Mouse (Mus musculus) MEL (cell line): ENCODE measurements around the gene Top2a.

Source experiments
- CTCF ChIP-seq, 3 experiments: IDR thresholded peaks in 2 of 3; conservative IDR thresholded peaks in 1 of 3; 2 replicates each; pipeline ENCODE4 v1.5.1; 2011 to 2012; ENCODE audit warnings: low read length in 3 of 3, low read depth in 2 of 3, mild to moderate bottlenecking in 2 of 3, improper control_type of control experiment in 1 of 3, inconsistent platforms in 1 of 3, mixed read lengths in 1 of 3, moderate library complexity in 1 of 3; ENCODE audit not compliant: control insufficient read depth in 1 of 3, insufficient read depth in 1 of 3, poor library complexity in 1 of 3, severe bottlenecking in 1 of 3
- ETS1 ChIP-seq: IDR thresholded peaks from 2 replicates; pipeline ENCODE4 v1.6.1; 2012; ENCODE audit warnings: low read depth, mild to moderate bottlenecking, inconsistent platforms, low read length, improper control_type of control experiment, moderate library complexity
- GABPA ChIP-seq: IDR thresholded peaks from 2 replicates; pipeline ENCODE4 v1.6.1; 2012; ENCODE audit warnings: low read depth, mild to moderate bottlenecking, inconsistent platforms, low read length, improper control_type of control experiment, moderate library complexity
- KAT2A ChIP-seq: conservative IDR thresholded peaks from 2 replicates; pipeline ENCODE4 v1.6.1; 2012; ENCODE audit warnings: low read depth, low read length, improper control_type of control experiment, inconsistent platforms
- MXI1 ChIP-seq: IDR thresholded peaks from 2 replicates; pipeline ENCODE4 v1.6.1; 2011; ENCODE audit warnings: mild to moderate bottlenecking, low read depth, low read length, improper control_type of control experiment
- POLR2A ChIP-seq, 2 experiments: IDR thresholded peaks; 2 replicates each; pipeline ENCODE4 v1.6.1; 2011 to 2012; ENCODE audit warnings: low read length in 2 of 2, mild to moderate bottlenecking in 2 of 2, control low read depth in 1 of 2, improper control_type of control experiment in 1 of 2, low read depth in 1 of 2, moderate library complexity in 1 of 2; ENCODE audit not compliant: control insufficient read depth in 1 of 2, insufficient read depth in 1 of 2, poor library complexity in 1 of 2
- ZNF384 ChIP-seq: IDR thresholded peaks from 2 replicates; pipeline ENCODE4 v1.6.1; 2012; ENCODE audit warnings: low read depth, mild to moderate bottlenecking, inconsistent platforms, low read length, improper control_type of control experiment

DNA sequence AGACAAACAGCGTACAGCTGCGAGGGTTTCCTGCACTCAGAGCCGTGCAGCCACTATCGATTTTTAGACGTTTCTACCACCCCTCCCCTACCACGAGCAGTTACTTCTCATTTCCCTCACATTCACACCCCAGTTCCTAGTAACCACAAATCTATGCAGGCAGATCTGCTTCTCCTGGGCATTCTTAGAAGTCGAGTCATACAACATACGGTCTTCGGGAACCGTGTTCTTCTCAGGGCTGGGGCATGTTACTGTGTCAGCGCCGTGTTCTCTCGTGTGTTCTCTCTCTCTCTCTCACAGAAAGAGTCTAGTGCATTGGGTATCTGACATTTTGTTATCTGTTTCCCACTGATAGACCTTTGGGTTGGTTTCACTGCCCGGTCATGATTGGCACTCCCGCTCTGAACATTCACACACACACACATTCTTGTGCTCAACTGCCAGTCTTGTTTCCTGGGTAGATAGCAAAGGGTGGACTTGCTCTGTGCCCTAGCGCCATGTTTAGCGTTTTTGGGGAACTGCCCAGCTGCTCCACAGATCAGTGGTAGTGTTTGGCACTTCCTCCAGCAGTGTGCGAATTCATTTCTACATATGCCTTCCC is 75.9 kb downstream of the Top2a start:
- TF ChIP-seq KAT2A (no peak), ZNF384 (no peak), POLR2A (IDR thresholded peaks at IDR 0.05; ENCODE audit: control insufficient read depth in 1 of 2, insufficient read depth in 1 of 2, low read depth in 1 of 2, low read length in 2 of 2, poor library complexity in 1 of 2) (no peak), CTCF (IDR thresholded peaks at IDR 0.05 in 2 of 3, conservative IDR thresholded peaks at IDR 0.05 in 1 of 3; ENCODE audit: control insufficient read depth in 1 of 3, insufficient read depth in 1 of 3, low read depth in 2 of 3, low read length in 3 of 3, poor library complexity in 1 of 3, severe bottlenecking in 1 of 3) (no peak), ETS1 (peak; percentile 55; the same call in 1 of the 2 replicates), MXI1 (peak; percentile 75), GABPA (no peak)
